Mouse (Mus musculus) testis, postnatal 14 days (tissue): ENCODE results near the gene Ppp2r2c.

Source experiments
- DNase-seq: peaks from one replicate; pipeline ENCODE4 v3.0.0; 2021; ENCODE audit warnings: low spot score

Ppp2r2c gene

DNA sequence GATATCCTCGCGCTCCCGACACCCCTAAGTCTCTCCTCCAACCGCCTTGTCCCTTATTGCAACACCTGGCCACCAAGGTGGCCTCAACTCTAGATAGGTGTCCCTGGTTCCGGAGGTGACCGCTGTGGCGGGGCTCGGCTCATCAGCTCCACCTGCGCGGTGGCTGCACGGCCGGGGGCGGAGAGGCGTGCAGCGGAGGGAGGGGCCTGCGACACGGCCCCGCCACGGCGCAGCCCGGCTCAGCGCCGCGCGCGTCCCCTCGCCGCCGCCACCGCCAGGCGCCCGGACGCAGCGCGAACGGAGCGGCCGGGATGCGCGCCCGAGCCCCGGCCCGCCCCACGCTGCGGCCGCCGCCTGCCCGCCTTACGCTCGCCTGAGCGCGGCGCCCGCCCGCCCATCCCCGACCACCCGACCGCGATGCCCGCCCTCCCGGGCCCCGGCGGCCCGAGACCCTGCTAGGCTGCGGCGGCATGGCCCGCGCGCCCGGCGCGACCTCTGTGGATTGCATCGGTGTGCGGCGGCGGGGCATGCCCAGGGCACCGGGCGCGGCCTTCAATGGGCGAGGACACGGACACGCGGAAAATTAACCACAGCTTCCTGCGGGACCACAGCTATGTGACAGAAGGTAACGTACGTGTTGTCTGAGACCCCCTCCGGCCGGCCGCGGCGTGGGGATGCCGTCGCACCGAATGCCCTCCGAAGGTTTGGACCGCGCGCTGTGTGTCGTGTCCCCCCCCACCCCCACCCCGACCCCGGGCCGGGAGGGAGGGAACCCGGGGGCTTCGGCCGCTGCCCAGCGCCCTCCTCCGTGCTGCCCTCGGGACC, at the start of gene Ppp2r2c:
Gene Ppp2r2c, plus strand, starts transcription at position 248 of the 825 bp plus-strand sequence.
- DNase-seq, result no peak

DNA sequence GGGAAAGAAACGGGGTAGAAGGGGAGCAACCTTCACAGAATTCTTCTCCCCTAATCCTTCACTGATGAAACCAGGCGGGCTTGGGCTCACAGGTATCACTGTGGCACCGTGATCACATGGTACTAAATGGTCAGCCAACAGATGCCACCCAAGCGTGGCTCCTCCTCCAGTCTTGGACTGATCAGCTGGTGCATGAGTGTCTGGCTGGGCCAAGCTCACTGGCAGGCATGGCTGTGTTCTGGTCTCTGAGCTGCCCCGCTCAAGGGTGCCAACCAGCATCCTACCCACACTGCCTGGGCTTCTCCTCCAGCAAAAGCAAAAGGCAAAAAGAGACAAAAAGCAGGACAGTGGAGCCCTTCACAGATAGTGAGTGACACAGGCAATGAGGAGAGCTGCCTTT, 48.6 kb upstream of the Ppp2r2c start:
- no peak for DNase-seq

DNA sequence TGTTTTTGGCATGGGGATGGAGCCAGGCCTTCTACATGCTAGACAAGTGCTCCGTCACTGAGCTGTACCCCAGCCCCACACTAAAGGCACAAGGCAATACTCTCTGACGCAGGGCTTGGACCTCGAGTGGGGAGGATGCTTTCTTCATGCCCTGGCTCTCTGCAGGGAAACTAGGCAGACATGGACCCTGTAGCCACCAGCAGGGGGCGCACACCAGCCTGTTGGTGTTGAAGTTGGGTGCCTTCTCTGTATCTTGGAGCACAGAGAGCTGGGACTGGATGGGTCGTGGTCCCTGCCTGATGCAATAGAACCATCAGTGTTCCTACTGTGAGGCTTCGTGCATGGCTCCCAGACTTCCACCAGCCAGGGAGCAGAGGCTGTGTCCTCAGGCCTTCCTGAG, 48.2 kb upstream of the Ppp2r2c start:
- no peak for DNase-seq

DNA sequence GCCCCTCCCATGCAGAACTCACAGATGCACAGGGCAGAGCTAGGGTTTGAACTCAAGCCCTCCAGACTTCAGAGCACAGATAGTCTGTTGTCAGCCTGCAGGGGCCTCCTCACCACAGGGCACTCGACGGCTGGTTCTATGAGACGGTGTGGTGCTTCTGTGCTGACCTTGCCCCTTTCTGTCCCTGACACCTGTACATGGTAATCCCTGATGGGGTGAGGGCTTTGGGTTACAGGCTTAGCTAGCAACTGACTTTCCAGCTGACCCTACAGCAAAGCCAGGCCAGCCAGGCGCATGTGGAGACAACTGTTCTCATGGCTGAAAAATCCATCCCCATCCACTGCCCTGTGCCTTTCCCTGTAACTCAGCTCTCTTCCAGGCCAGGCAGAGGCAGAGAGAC, 45.4 kb upstream of the Ppp2r2c start:
- DNase-seq, result no peak

DNA sequence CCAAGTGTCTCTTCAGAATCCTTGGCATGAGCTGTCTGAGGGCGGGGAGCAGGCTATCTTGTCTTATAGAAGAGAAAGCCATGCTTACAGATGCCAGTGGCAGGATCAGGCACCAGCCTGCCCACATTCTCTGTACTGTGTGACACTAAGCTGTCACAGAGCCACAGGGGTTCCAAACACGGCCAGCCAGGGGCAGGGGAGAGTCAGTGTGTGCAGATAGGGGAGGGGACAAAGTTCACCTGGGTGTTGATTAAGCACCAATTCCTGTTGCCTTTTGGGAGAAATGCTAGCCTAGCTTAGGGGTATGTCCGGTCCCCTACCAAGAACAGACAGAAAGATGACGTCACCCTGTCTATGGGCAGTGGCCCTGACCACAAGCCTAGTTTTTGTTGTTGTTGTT, 39.2 kb upstream of the Ppp2r2c start:
- no peak for DNase-seq

DNA sequence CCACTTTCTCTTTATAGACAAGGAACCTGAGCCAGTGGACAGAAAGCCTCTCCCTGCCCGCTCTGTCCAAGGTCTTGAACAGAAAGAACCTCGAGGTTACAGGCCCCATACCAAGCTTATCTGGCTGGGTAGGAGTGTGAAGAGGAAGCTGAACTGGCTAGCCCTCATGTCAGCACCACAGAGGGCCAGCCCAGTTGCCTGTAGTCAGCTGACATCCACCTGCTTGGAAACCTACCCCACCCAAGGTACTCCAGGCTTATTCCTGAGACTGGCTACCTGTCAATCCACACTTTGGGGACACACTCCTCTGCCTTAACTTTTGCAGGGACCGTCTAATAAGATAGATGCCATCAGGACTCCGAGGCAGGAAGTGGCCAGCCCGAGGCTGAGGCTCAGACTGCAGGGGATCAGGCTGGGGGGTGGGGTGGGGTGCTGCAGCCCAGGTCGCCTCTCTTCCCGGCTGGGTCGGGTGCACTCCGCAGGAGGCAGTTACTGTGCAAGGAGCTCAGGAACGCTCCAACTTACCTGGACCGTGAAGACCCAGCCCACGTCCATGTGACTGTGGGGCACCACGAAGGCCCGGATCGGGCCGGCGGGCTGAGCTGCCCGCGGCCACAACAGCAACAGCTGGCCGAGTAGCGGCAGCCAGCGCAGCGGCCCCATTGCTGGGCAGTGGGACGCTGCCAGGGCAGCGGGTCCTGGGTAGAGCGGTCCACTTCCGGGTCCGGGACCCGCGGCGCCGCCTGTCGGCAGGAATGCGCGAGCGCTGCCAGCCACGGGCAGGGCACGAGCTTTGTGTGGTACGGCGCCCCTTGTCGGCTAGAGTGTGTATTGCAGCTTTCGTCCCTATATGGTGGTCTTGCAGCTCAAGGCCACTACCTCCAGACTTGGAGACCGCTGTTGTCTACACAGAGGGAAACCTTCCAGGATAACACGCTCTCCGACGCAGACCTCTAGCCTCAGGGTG, 38.1 kb upstream of the Ppp2r2c start, which contains the start of gene Man2b2:
Gene Man2b2, minus strand, starts transcription at position 741 of the 967 bp plus-strand sequence.
- DNase-seq, result peak; percentile 90

DNA sequence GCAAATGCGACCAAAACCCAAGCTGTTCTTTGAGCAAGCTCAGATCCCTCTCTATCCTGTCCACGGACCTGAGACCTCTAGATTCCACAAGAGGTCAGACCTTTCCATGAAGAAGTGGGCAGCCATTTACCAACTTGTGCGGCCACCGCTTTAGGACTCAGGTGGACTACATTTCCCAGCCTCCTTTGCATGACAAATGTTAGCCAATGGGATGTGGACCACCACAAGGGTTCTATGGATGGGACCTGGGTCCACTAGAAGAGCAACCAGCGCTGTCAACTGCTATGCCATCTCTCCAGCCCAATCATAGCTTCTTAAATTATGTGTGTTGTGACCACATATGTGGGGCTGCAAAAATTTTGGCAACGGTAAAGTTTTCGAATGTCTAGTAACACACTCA, 37.0 kb upstream of the Ppp2r2c start:
- DNase-seq, result no peak

DNA sequence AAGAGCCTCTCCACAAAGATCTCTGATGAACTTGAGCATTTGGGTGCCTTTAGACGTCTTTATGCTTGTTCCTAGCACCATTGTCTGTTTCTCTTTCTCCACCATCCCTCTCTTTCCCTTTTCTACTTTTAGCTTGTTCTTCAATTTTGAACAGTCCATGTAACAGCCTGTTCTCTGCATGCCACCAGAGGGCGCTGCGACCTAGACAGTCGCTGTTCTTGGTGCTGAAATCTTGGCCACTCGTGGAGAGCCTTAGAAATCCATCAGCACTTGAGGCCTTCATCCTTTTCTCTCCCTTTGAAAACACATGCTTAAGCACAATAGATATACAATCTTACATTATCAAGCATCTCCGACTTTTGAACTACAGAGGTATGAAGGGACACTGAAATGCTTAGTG, 32.4 kb upstream of the Ppp2r2c start:
- peak; percentile 52 for DNase-seq

DNA sequence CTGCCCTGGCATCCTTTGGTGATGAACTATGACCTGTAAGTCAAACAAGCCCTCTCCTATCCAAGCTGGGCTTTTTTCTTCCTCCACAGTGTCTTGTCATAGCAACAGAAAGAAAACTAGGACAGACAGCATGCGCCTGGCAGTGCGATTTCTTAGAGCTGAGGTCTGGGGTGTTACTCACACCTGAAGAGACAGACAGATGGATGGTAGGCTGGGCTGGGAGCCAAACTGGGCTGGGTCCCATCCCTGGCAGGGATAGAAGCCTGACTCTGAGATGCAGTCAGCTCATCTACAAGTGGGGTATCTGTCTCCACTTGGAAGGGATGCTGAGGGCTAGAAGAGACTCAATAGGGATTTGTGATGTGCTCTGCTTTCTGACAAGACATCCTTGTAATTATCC, 29.3 kb upstream of the Ppp2r2c start:
- DNase-seq, result no peak

DNA sequence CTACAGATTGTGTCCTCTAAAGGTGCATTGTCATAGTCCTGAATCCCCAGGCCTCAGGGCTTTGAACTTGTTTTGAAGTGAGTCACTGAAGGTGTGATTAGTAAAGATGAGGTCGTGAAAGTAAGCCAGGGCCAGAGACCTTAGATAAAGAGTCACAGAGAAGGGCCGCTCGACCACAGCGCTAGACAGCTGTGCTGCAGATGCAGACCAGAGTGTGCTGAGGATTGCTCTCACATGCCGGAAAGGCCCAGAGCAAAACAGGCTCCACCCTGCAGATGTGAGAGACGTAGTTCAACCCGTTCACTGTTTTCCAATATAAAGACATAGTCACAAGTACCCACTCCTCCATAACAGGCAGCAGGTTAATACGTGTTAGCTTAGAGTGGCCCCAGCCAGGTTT, 28.7 kb upstream of the Ppp2r2c start:
- DNase-seq, result no peak

DNA sequence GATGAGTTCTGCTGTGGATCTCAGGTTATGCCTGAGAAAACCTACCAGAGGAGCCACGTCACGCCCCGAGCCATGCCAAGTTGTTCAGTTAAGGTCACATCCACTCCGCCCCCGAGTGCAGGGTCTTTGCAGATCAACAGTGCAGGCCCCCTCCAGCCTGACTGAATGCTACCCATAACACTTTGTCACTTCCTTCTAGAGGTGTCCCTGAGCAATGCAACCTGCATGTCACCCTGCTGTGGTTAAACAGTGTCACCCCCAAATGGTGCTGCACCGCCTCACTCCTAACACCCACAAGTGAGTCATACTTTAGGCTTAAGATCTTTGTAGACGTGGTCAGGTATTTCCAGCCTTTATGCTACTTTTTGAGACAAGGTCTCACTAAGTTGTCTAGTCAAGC, 28.2 kb upstream of the Ppp2r2c start:
- no peak for DNase-seq

DNA sequence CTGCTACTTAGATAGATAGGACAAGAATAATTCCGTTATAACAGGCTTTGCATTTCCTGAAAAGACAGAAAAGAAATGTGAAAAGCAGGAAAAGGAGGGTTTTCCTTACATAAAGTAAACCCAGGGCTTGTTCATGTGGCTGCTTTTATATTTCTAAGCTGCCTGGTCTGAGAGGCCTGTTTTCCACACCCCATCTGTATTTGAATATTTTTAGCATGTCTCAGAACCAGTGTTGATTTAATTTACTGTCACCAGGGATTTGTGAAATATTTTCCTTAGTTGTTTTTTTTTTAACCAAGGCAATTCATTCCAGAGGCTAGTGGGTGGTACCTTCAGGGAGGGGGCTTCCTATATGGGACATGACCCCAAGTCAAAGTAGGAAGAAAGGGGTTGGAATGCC, 26.6 kb upstream of the Ppp2r2c start:
- DNase-seq, result no peak

DNA sequence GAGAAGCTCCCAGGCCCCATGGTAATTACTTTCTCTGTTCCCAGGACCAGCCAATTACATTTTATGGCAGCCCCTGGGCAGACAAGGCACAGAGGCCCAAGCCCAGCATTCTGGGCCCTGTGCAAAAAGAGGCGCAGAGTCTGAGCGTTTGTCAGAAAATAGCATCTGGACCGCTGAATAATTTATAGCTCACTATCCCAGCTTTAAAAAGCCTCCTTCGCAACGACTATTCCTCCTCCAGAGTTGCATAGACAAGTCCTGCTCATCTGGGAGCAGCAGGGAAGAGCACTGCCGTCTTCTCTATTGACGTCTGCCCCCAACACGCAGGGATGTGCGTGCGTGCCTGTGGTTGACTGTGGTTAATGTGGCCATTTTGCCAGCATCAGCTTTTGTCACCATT, 23.8 kb upstream of the Ppp2r2c start:
- no peak for DNase-seq

DNA sequence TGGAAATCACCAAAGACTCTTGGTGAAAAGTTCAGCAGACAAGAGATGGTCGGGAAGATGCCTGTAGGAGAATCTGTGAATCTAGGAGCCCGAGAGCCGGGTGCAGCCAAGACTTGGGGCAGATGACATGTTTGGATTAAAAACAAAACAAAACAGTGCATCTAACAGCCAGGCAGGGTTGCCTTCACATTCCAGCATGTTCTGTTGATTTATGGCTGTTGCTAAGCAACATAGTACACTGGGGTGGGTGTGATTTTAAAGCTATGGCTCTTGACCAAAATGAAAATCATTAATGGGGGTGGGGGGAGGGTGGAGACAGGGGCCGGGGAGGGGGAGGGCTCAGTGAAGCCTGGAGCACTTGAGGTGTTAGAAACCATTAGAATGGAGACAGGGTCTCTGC, 16.7 kb upstream of the Ppp2r2c start:
- DNase-seq, result no peak

DNA sequence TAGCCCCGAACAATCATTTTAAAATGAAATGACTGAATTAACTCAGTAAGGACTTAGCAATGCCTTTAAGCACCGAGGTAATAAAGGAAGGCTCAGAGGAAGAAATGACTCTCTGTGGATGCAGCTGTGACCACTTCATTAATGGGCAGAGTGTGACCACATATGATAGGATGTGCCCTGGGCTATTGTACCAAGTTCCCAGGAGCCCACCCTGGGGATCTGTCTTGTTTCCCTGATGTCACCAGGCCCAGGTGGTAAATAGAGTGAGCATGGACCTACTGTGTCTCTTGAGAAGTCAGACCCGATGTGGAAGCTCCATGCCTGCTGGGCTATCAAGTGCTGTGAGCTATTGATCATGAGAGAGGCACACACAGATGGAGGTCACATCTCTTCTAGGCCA, 13.1 kb upstream of the Ppp2r2c start:
- no peak for DNase-seq

DNA sequence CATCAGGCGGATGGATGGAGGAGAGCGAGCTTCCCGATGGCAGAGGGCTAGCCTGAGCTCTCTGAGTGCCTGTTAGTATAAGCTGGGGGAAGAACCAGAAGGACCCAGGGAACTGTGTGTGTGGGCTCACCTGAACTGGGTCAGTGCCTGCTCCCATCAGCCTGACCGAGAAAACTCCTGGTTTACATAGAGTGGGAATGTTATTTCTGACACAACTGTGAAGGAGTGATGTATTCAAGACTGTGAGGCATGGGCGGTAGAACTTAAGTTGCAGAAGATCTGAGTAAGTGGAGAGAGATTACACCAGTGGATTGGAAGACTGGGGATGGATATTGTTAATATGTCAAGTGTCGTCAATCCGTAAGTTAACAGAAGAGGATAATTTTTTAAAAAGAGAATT, 11.8 kb upstream of the Ppp2r2c start:
- DNase-seq, result no peak

DNA sequence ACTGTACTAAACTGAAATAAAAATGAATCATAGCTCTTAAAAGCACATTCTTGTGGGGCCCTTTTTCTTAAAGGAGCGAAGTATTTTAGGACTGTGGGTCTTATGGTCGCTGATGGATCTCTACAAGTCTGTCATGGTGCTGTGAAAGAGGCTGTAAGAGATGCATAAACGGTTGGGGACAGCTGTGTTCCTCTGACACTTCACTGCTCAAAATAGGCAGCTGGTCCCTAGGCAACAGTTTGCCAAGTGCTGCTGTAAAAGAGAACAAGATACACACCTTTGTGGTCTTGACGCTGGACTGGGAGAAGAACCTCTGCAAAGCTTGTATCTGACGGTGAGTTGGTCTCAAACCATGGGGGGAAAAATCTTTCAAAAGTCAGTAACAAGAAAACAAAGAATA, 10.8 kb upstream of the Ppp2r2c start:
- DNase-seq, result no peak

DNA sequence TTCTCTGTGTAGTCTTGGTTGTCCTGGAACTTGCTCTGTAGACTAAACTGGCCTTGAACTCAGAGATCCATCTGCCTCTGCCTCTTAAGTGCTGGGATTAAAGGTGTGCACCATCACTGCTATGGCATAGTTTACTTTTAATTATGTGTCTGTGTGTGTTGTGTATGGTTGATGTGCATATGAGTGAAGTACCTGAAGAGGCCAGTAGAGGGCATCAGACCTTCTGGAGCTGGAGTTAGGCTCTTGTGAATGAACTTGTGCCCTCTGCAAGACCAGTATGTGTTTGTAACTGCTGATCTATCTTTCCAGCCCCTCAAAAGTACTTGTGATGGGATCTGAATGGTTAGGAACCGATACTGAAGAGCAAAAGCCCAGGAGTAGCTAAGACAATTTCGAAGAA, 7.2 kb upstream of the Ppp2r2c start:
- peak; percentile 27 for DNase-seq

DNA sequence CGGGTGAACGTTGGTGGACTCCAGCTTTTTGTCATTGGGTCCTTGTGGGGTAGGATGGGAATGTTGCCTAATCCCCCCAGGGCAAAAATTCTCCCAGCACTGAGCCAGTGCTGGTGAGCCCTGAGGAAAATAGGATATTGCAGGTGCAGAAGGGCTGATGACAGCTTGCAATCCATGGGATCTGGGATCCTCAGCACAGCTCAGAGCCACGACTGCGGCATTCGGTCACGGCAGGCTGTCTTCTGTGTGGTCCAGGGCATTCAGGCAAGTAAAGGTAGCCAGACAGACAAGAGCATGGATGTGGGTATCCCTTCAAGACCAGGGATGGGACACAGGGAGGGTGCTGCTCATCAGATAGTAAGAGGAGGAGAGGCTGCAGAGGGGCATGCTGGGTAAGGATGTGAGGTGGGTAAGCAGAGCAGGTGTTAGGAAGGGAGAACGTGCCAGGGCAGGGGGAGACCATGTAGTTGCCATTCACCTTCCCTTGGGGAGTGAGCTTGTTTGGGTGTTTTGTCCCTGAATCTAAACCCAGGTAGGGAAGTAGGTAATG, 1.5 kb upstream of the Ppp2r2c start:
- no peak for DNase-seq

DNA sequence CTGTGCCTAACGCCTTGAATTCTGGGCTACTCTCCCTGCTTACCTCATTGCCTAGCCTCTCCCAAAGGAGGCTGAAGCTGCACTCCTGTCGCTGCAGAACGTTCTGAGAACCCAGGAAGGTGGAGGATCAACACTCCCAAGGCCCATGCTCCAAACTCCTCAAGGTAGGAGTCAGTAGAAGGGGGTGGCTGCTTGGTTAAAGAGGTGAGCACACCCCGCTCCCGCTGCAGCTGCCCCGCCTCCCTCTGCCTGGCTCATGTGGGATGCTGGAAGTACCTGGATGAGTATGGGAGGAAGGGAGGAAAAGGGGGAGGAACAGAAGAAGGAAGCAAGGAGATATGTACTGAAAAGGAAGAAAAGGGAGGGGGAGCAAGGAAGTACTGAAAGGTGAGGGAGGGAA, 752 bp upstream of the Ppp2r2c start:
- DNase-seq, result no peak

DNA sequence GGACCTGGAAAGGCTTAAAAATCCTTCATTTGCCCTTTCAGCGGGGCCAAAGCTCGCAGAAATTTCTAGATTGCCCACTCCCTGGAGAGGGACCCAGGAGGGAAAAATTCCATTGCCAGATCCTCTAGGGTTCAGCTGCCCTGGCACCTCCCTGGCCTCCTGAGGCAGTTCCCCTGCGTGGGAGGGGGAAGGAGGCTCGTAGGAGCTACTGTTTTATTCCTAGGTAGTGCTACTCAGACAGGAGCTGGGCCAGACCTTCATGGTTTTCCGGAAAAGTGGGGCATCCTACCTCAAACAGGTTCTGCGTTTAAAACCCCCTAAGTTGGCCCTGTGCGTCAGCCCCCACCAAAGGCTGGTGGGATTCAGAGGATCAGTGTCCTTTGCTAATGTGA, 869 bp downstream of the Ppp2r2c start:
- DNase-seq, result no peak

DNA sequence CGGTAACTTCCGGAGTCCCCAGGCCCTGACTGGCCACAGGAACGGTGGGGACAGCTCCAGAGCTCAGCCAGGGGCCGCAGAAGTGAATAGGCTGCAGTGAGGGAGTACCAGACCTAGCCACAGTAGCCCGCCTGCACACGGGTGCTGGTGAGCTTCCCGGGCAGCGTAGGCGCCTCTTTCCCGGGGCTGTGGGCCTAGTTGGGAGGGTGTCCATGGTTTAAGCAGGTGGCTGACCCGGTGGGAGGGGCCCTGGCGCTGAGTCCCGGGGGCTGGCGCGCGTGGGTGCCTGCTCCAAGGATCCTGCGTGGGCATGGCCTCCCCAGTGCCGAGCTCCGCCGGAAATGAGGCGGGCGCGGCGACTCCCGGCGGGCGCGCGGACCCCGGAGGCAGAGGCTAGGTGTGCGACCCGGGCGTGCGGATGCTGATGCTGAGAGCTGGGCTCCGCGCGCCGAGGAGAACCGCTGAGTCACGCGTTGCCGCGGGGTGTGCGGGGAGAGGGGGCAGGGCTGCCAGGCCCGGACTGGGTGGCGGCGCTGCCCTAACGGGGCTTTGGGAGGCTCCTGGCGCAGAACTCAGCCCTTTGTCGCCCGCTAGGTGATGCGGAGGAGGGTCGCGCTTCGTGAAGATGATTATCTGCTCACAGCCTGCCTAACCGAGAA, 1.4 kb downstream of the Ppp2r2c start:
- DNase-seq, result peak; percentile 42
